Mouse (Mus musculus) limb, embryonic 11.5 days (tissue): ENCODE measurements around the gene Pank3. TPM values are rescaled to one million over a fixed set of nuclear protein-coding genes. Genes with fewer than 3 reads are reported as not detected.

Experiments
- ATAC-seq: fragments of 200-750 bp; cut with Nextera tagmentation; 2 replicates; pipeline ENCODE4 v1.8.0; 2017; ENCODE audit warnings: low read depth; ENCODE audit not compliant: insufficient number of reproducible peaks, low FRiP score, low TSS enrichment
- DNase-seq: peaks from one replicate; pipeline ENCODE4 v3.0.0-alpha.2; 2015; ENCODE audit warnings: low spot score
- H3K27ac ChIP-seq: fragments of 300-500 bp; sonication (generic); replicated peaks from 2 replicates; pipeline ENCODE4 v1.5.1; 2014; ENCODE audit warnings: low read depth, mild to moderate bottlenecking, low read length
- H3K27me3 ChIP-seq: fragments of 300-500 bp; sonication (generic); 2 replicates; pipeline ENCODE4 v1.6.1; 2014; ENCODE audit warnings: mild to moderate bottlenecking, low read length, mixed read lengths; ENCODE audit not compliant: control insufficient read depth, insufficient read depth
- H3K36me3 ChIP-seq: fragments of 300-500 bp; sonication (generic); 2 replicates; pipeline ENCODE4 v1.6.1; 2014; ENCODE audit warnings: mild to moderate bottlenecking, low read length, moderate library complexity, mixed read lengths; ENCODE audit not compliant: control insufficient read depth, insufficient read depth
- H3K4me1 ChIP-seq: fragments of 300-500 bp; sonication (generic); 2 replicates; pipeline ENCODE4 v1.6.1; 2014; ENCODE audit warnings: low read length, mixed read lengths; ENCODE audit not compliant: control insufficient read depth, insufficient read depth
- H3K4me2 ChIP-seq: fragments of 300-500 bp; sonication (generic); 2 replicates; pipeline ENCODE4 v1.6.1; 2014; ENCODE audit warnings: low read depth, mild to moderate bottlenecking, moderate library complexity; ENCODE audit not compliant: severe bottlenecking
- H3K4me3 ChIP-seq: fragments of 300-500 bp; sonication (generic); 2 replicates; pipeline ENCODE4 v1.5.1; 2014; ENCODE audit warnings: low read depth, low read length
- H3K9ac ChIP-seq: fragments of 300-500 bp; sonication (generic); 2 replicates; pipeline ENCODE4 v1.6.1; 2014; ENCODE audit warnings: mild to moderate bottlenecking, low read length
- H3K9me3 ChIP-seq: fragments of 300-500 bp; sonication (generic); 2 replicates; pipeline ENCODE4 v1.6.1; 2016; ENCODE audit warnings: low read length; ENCODE audit not compliant: control insufficient read depth
- whole genome bisulfite sequencing: fragments of 180-500 bp; shearing (Covaris S2); extraction: QIAGEN DNeasy Blood & Tissue Kit; methylation state at CpG from one replicate; pipeline ENCODE4 v1.1.7; 2014; 5-methylcytosine and 5-hydroxymethylcytosine counted together
- polyA plus RNA-seq: library from polyadenylated mRNA; unstranded; fragments of >200 nt; fragmentation: Nextera tagmentation; extraction: Ambion mirVana; gene quantifications from 2 replicates; pipeline ENCODE4 v1.2.1, GENCODE M21; 2014

Pank3 gene
- polyA plus RNA-seq, 1 experiment from 2014 or later: 18.8 TPM

GRCm38 (mm10) chr11:35816316-35816715 lies 47.0 kb downstream of the Pank3 start:
- no peak for DNase-seq
- Histone ChIP-seq H3K4me1 (no peaks in the 10 kb centered on the region), H3K9me3 (no peaks in the 10 kb centered on the region), H3K36me3 (peaks cover 18% of the 10 kb centered on the region), H3K27ac (no peak overlapping the region), H3K4me3 (no peak overlapping the region), H3K27me3 (no peaks in the 10 kb centered on the region), H3K9ac (no peak overlapping the region), H3K4me2 (no peak overlapping the region)
- no peak for ATAC-seq
- 91% methylated on average over 12 of the region's 12 CpGs for WGBS

- H3K36me3 ChIP-seq: peaks cover 12% of the 10 kb centered on the region; the same call in 1 of the 2 replicates
- no peaks in the 10 kb centered on the region for H3K9me3 ChIP-seq
- no peaks in the 10 kb centered on the region for H3K27me3 ChIP-seq
- H3K4me1 ChIP-seq: no peaks in the 10 kb centered on the region
- ATAC-seq: no peak
- H3K9ac ChIP-seq: no peak overlapping the region
- no peak overlapping the region for H3K4me2 ChIP-seq
- DNase-seq: no peak
- H3K27ac ChIP-seq: no peak overlapping the region
- H3K4me3 ChIP-seq: no peak overlapping the region
- WGBS: 94% methylated on average over 6 of the region's 6 CpGs
Measured at GRCm38 (mm10) chr11:35827714-35828113, 58.4 kb downstream of the Pank3 start.

GRCm38 (mm10) chr11:35832139-35832538 lies 62.9 kb downstream of the Pank3 start:
- H3K27me3 ChIP-seq: no peaks in the 10 kb centered on the region
- H3K27ac ChIP-seq: no peak overlapping the region
- H3K9me3 ChIP-seq: no peaks in the 10 kb centered on the region
- 82% methylated on average over 4 of the region's 4 CpGs for WGBS
- peaks cover 5% of the 10 kb centered on the region; the same call in 1 of the 2 replicates for H3K36me3 ChIP-seq
- H3K4me1 ChIP-seq: 0 out of 2 replicates have a peak, but pooled peaks cover 4% of the 10 kb centered on the region
- DNase-seq: no peak
- no peak for ATAC-seq
- no peak overlapping the region for H3K9ac ChIP-seq
- no peak overlapping the region for H3K4me3 ChIP-seq
- H3K4me2 ChIP-seq: no peak overlapping the region

GRCm38 (mm10) chr11:35833270-35833669 lies 64.0 kb downstream of the Pank3 start:
- peak overlapping the region; percentile 99 for H3K4me3 ChIP-seq
- no peak overlapping the region for H3K27ac ChIP-seq
- 0 out of 2 replicates have a peak, but pooled peaks cover 4% of the 10 kb centered on the region for H3K4me1 ChIP-seq
- H3K27me3 ChIP-seq: no peaks in the 10 kb centered on the region
- WGBS: 86% methylated on average over 6 of the region's 6 CpGs
- H3K9me3 ChIP-seq: no peaks in the 10 kb centered on the region
- H3K4me2 ChIP-seq: peak overlapping the region; percentile 57
- peaks cover 3% of the 10 kb centered on the region; the same call in 1 of the 2 replicates for H3K36me3 ChIP-seq
- H3K9ac ChIP-seq: no peak overlapping the region
- ATAC-seq (no peak), DNase-seq (no peak)

GRCm38 (mm10) chr11:35834022-35834760 lies 64.9 kb downstream of the Pank3 start, which contains the start of gene Rars:
TSS of gene Rars (minus strand) at chr11:35834506.
- WGBS: 2% methylated on average over 46 of the region's 46 CpGs
- Histone ChIP-seq H3K4me2 (peak within 1 kb of the TSS; percentile 57), H3K27me3 (no peaks in the 10 kb centered on the region), H3K27ac (no peak within 1 kb of the TSS), H3K9me3 (no peaks in the 10 kb centered on the region), H3K9ac (peak within 1 kb of the TSS; percentile 86), H3K36me3 (peaks cover 3% of the 10 kb centered on the region; the same call in 1 of the 2 replicates), H3K4me3 (peak within 1 kb of the TSS; percentile 99), H3K4me1 (0 out of 2 replicates have a peak, but pooled peaks cover 4% of the 10 kb centered on the region)
- DNase-seq (peak; percentile 96), ATAC-seq (peak; percentile 57; the same call in 1 of the 2 replicates)

- Histone ChIP-seq H3K27ac (no peak overlapping the region), H3K4me3 (no peak overlapping the region), H3K9ac (no peak overlapping the region), H3K36me3 (no peaks in the 10 kb centered on the region; the same call in 1 of the 2 replicates), H3K4me1 (0 out of 2 replicates have a peak, but pooled peaks cover 4% of the 10 kb centered on the region), H3K4me2 (peak overlapping the region; percentile 45), H3K27me3 (no peaks in the 10 kb centered on the region), H3K9me3 (no peaks in the 10 kb centered on the region)
- ATAC-seq (no peak), DNase-seq (no peak)
- 78% methylated on average over 5 of the region's 5 CpGs for WGBS
Measured at GRCm38 (mm10) chr11:35837156-35838126, 68.2 kb downstream of the Pank3 start.

GRCm38 (mm10) chr11:35838345-35839338 lies 69.4 kb downstream of the Pank3 start:
- Histone ChIP-seq H3K4me2 (peak overlapping the region; percentile 45), H3K36me3 (no peaks in the 10 kb centered on the region), H3K4me3 (peak overlapping the region; percentile 23; the same call in 1 of the 2 replicates), H3K4me1 (0 out of 2 replicates have a peak, but pooled peaks cover under 1% of the 10 kb centered on the region), H3K9ac (0 out of 2 replicates have a peak overlapping the region, but pooled peaks have one; percentile 37), H3K27ac (no peak overlapping the region), H3K27me3 (no peaks in the 10 kb centered on the region), H3K9me3 (no peaks in the 10 kb centered on the region)
- DNase-seq (peak; percentile 95), ATAC-seq (peak; percentile 88)
- 24% methylated on average over 28 of the region's 28 CpGs for WGBS
